Comparison of ENCODE assay signal across 12 mouse cellular contexts in genomic region chr5:151174485-151175460, GRCm38 (mm10). TPM values are rescaled to one million over a fixed set of nuclear protein-coding genes. Genes with fewer than 3 reads are reported as not detected.
DNase-seq lines count a peak whose midpoint lies in the region; ATAC-seq lines count a peak whose summit lies in the region.
"Had no signal": no experiment of that assay in that cellular context is flagged by ENCODE, and none has a peak within 500 bp of the region (broad histone marks: within the 10 kb centered on the region; RNA-seq: fewer than 3 reads in every experiment).

No protein-coding gene starts in this region.

- no peaks in the 10 kb centered on the region for H3K9me3 ChIP-seq in limb, embryonic 13.5 days
- H3K9me3 ChIP-seq: liver, embryonic 12.5 days had no signal

- H3K4me1 ChIP-seq in limb, embryonic 13.5 days: peaks cover 23% of the 10 kb centered on the region
- H3K4me1 ChIP-seq: liver, embryonic 12.5 days had no signal

- peak overlapping the region; percentile 23; the same call in 1 of the 2 replicates for H3K27ac ChIP-seq in limb, embryonic 13.5 days
- H3K27ac ChIP-seq: liver, embryonic 12.5 days had no signal

- H3K4me3 ChIP-seq in limb, embryonic 13.5 days: no peak overlapping the region
- H3K4me3 ChIP-seq: liver, embryonic 12.5 days had no signal

- no peaks in the 10 kb centered on the region for H3K36me3 ChIP-seq in limb, embryonic 13.5 days
- H3K36me3 ChIP-seq: liver, embryonic 12.5 days had no signal

- ATAC-seq in limb, embryonic 13.5 days (ENCODE audit: low FRiP score, low read depth): peak; percentile 32; the same call in 1 of the 2 replicates
- ATAC-seq in cerebellum, adult (ENCODE audit: insufficient number of reproducible peaks, low FRiP score, low TSS enrichment): no peak

- WGBS in limb, embryonic 13.5 days: 67% methylated on average over 7 of the region's 7 CpGs

- DNase-seq in kidney, adult 18-20 months: peak; percentile 14
- DNase-seq in kidney, postnatal 25 days: no peak
- peak; percentile 80 for DNase-seq in adipocyte (ENCODE audit: low spot score)
- peak; percentile 70 to 77 for DNase-seq in heart, adult 18-20 months
- no peak for DNase-seq in urinary bladder, postnatal 4 days (ENCODE audit: low spot score in 2 of 2)
- DNase-seq in thymus, adult 18-20 months: no peak
- DNase-seq: cerebellum, postnatal 14 days; kidney, postnatal 4 days; midbrain, embryonic 14.5 days had no signal

- peak overlapping the region; percentile 15; the same call in 1 of the 2 replicates for H3K4me2 ChIP-seq in limb, embryonic 13.5 days (replicated peaks)
- H3K4me2 ChIP-seq: liver, embryonic 12.5 days had no signal

- no peaks in the 10 kb centered on the region for H3K27me3 ChIP-seq in limb, embryonic 13.5 days
- H3K27me3 ChIP-seq: liver, embryonic 12.5 days had no signal

- no peak overlapping the region for H3K9ac ChIP-seq in limb, embryonic 13.5 days
- H3K9ac ChIP-seq: liver, embryonic 12.5 days had no signal

RNA-seq across cellular contexts. Expression of gene Stard13, which starts 58.9 kb away (rescaled TPM):
- 10 to 100 TPM; 27.0 to 32.0 TPM for total RNA-seq in heart, adult 18-20 months (2021)
- polyA plus RNA-seq in limb, embryonic 13.5 days (2015; fragmentation: Nextera tagmentation; extraction: Ambion mirVana): 10.6 and 10.9 TPM in 2 replicates

Comparison
In these comparisons a context has a peak if more than half of its experiments do, and no peak if none do; other contexts are left out.
1. DNase-seq: peak in kidney, adult 18-20 months (single experiment), adipocyte (single experiment) and heart, adult 18-20 months (2 of 2); none in kidney, postnatal 25 days (0 of 2), urinary bladder, postnatal 4 days (0 of 2) and thymus, adult 18-20 months (0 of 2).